Mouse (Mus musculus): Measurements from ENCODE around the gene Ssty2. TPM values are rescaled to one million over a fixed set of nuclear protein-coding genes. Genes with fewer than 3 reads are reported as not detected.
"Not testable (repeated sequence)": the region's sequence is repeated elsewhere in the genome, so short reads cannot be mapped to it uniquely, and the experiment has no call there.

Ssty2 gene
- not detected for total RNA-seq (2021)
- long read RNA-seq, experiment 1, result 0 reads
- long read RNA-seq, experiment 2, result 0 reads

GRCm38 (mm10) chrY:67047972-67048371 is at the start of gene Ssty2:
Gene Ssty2 (minus strand): TSS chrY:67048072.
- DNase-seq (ENCODE audit: low spot score in 2 of 2), result not testable (repeated sequence)

All from left cerebral cortex, adult 18-20 months (tissue).